Mouse (Mus musculus): Measurements from ENCODE around the gene Edil3.

The Edil3 gene

GRCm38 (mm10) chr13:88821440-88822331 is at the start of gene Edil3:
Edil3 (plus strand) TSS chr13:88821472.
- DNase-seq (ENCODE audit: low spot score) = no peak

GRCm38 (mm10) chr13:88799186-88799585 is 22.1 kb upstream of the Edil3 start:
- no peak for DNase-seq (ENCODE audit: low spot score)

GRCm38 (mm10) chr13:88801006-88801405 is 20.3 kb upstream of the Edil3 start:
- DNase-seq (ENCODE audit: low spot score) = no peak

- no peak for DNase-seq (ENCODE audit: low spot score)
Observed at GRCm38 (mm10) chr13:88805838-88806237, 15.4 kb upstream of the Edil3 start.

- no peak for DNase-seq (ENCODE audit: low spot score)
Observed at GRCm38 (mm10) chr13:88806269-88806668, 15.0 kb upstream of the Edil3 start.

- DNase-seq (ENCODE audit: low spot score) = no peak
Observed at GRCm38 (mm10) chr13:88810097-88810496, 11.2 kb upstream of the Edil3 start.

- DNase-seq (ENCODE audit: low spot score) = no peak
Observed at GRCm38 (mm10) chr13:88820686-88821308, 475 bp upstream of the Edil3 start.

- DNase-seq (ENCODE audit: low spot score) = no peak
Observed at GRCm38 (mm10) chr13:88822332-88822895, 1.1 kb downstream of the Edil3 start.

- no peak for DNase-seq (ENCODE audit: low spot score)
Observed at GRCm38 (mm10) chr13:88822976-88823521, 1.8 kb downstream of the Edil3 start.

GRCm38 (mm10) chr13:88823522-88824419 is 2.5 kb downstream of the Edil3 start:
- DNase-seq (ENCODE audit: low spot score) = no peak

GRCm38 (mm10) chr13:88824441-88824840 is 3.2 kb downstream of the Edil3 start:
- no peak for DNase-seq (ENCODE audit: low spot score)

GRCm38 (mm10) chr13:88828362-88828761 is 7.1 kb downstream of the Edil3 start:
- no peak for DNase-seq (ENCODE audit: low spot score)

GRCm38 (mm10) chr13:88833732-88834131 is 12.5 kb downstream of the Edil3 start:
- DNase-seq (ENCODE audit: low spot score) = no peak

GRCm38 (mm10) chr13:88849739-88850138 is 28.5 kb downstream of the Edil3 start:
- no peak for DNase-seq (ENCODE audit: low spot score)

GRCm38 (mm10) chr13:88879960-88880359 is 58.7 kb downstream of the Edil3 start:
- no peak for DNase-seq (ENCODE audit: low spot score)

- DNase-seq (ENCODE audit: low spot score) = no peak
Observed at GRCm38 (mm10) chr13:88890728-88891127, 69.5 kb downstream of the Edil3 start.

GRCm38 (mm10) chr13:88900046-88900445 is 78.8 kb downstream of the Edil3 start:
- no peak for DNase-seq (ENCODE audit: low spot score)

GRCm38 (mm10) chr13:88907405-88907804 is 86.1 kb downstream of the Edil3 start:
- no peak for DNase-seq (ENCODE audit: low spot score)

GRCm38 (mm10) chr13:88908187-88908586 is 86.9 kb downstream of the Edil3 start:
- DNase-seq (ENCODE audit: low spot score) = no peak

GRCm38 (mm10) chr13:88916503-88916902 is 95.2 kb downstream of the Edil3 start:
- no peak for DNase-seq (ENCODE audit: low spot score)

- DNase-seq (ENCODE audit: low spot score) = no peak
Observed at GRCm38 (mm10) chr13:88929626-88930025, 108.4 kb downstream of the Edil3 start.

GRCm38 (mm10) chr13:88938564-88938963 is 117.3 kb downstream of the Edil3 start:
- no peak for DNase-seq (ENCODE audit: low spot score)
